Mouse (Mus musculus): ENCODE data around the gene Mutyh. TPM values are rescaled to one million over a fixed set of nuclear protein-coding genes. Genes with fewer than 3 reads are reported as not detected.

Mutyh gene
- total RNA-seq (2015) = 10.7 and 13.3 TPM in 2 replicates
- total RNA-seq (2017) = 5.2 and 8.4 TPM in 2 replicates

DNA sequence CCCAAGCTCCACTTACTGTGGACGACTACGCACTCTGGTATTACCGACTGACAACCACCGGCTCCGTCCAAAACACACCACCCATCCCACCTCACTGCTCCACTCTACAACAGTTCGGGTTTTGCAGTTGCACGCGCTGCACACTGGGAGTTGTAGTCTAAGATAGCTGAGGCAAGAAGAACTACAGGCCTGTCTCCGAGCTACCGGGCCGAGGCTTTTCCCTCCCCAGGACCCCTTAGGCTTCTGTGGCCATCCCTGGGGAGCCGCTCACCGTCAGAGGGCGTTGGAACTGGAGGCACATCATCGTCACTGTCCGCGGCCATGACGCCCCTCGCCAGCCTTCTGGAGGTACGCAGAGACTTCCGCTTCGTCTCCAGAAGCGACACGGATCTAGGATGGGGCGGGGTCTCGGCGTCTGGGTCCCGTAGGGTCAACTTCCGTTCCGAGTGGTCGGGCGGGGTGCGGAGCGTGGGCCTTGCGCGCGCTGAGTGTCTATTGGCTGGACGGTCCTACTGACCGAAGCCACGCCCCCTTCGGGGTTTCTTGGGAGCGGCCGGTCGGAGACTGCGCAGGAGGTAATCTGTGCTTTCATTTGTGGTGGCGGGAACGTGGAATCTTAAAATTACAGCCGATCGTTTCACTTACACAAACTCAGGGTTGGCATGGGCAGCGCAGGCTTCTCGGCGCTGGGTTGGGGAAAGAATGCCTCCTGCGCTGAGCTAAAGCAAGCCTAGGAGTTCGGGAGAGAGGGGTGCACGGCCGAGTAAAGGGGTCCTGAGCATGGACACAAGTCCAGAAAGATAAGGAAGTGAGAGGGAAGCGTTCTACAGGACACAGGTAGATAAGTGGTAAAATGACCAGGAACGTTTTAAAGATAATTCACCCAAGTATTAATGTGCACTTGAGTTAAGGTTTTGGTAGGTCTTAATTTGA lies at the start of gene Mutyh, which contains the start of gene Toe1:
Mutyh (plus strand) TSS at position 527 of the 933 bp plus-strand sequence.
Toe1 (minus strand) TSS at position 444 of the 933 bp plus-strand sequence.
- peak; percentile 96 for ATAC-seq (replicated peaks; ENCODE audit: poor library complexity)

DNA sequence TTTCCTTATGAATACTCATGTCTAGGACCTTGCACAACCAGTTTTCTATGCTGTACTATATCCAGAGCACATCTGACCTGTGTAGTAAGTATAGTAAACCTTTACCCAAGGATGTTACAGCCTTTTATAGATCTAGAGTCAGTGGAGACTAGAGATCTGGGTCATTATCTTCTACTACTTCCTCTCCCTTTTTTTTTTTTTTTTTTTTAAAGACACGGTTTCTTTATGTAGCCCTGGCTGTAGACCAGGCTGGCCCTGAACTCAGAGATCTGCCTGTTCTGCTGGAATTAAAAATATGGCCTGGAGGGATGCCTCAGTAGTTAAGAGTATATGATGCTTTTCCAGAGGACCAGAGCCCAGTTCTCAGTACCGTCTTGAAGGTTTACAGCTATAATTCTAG lies 45.6 kb upstream of the Mutyh start:
- no peak for ATAC-seq (replicated peaks; ENCODE audit: poor library complexity)

DNA sequence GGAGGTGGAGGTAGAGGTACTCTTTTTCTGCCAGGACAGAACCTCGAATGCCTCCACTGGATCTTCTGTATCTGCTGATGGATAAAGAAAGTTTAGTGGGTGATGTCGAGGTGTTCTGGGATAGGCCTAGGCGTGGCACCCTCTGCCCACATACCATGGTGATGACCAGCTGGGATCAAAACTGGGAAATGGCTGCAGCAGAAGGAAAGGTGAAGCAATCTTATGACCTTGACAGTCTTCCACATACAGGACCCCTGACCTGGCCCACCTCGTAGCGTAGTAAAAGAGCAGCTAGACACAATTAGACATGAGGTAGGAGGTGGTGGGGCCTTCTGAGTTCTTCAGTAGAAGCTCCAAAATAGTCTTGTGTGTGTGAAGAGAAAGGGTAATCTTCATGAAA lies 43.5 kb upstream of the Mutyh start:
- ATAC-seq (replicated peaks; ENCODE audit: poor library complexity) = no peak

DNA sequence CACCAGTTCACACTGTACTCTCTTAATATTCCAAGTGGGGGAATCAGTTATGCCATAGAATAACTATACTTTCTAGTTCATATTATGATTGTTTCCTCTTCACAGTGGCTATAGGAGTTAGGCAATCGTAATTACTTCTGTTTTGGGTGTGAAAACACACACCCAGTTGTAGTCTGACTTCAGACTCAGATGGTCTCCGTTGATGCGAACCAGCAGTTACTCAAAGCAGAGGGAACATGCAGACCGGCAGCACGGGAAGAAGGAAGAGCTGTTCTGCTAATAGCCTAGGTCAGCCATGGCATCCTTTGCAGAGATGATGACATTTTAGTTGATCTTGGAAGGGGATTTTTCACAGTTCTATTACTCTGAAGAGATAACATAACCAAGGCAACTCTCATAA lies 39.0 kb upstream of the Mutyh start:
- 0 out of 2 replicates have a peak, but pooled peaks have one; percentile 11 for ATAC-seq (replicated peaks; ENCODE audit: poor library complexity)

DNA sequence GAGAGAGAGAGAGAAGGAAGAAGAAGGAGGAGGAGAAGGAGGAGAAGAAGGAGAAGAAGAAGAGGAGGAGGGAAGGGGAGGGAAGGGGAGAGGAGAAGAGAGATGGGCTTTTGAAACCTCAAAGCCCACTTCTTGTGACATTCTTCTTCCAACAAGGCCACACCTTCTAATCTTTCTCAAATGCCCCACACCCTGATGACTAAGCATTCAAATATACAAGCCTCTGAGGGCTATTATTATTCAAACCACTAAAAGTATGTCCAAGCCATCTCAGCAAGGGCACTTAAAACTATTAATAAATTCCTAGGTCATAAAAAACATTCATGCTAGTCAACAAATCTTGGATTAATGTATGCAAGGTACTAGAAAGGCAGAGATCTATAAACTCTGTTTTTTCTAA lies 38.5 kb upstream of the Mutyh start:
- 0 out of 2 replicates have a peak, but pooled peaks have one; percentile 55 for ATAC-seq (replicated peaks; ENCODE audit: poor library complexity)

DNA sequence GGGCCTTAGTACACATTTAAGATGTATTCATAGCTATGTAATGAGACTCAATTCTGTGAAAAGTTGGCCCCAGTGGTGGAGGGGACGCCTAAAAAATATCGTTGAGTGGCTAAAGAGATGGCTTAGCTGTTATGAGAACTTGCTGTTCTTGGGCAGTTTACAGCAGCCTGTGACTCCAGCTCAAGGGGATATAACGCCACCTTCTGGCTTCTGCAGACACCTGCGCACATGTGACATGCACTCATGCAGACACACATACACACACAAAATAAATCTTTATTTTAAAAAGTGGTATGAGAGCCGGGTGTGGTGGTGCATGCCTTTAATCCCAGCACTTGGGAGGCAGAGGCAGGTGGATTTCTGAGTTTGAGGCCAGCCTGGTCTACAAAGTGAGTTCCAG lies 31.1 kb upstream of the Mutyh start:
- ATAC-seq (replicated peaks; ENCODE audit: poor library complexity) = no peak

DNA sequence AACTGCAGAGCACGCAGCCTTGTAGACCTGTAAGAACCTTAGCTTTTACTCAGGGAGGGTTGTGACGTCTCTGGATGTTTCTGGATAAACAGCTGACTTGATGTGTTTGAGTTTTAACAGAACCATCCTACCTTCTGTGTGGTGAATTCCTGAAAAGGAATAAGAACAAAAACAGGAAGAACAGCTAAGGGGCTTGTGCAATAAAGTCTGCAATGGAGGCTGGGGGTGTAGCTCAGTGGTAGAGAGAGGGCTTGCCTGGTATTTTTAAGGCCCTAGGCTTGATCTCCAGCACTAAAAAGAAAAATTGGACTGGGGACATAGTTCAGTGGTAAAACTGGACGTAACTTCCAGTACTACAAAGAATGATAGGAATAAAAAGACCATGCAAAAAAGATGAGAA lies 30.4 kb upstream of the Mutyh start:
- peak; percentile 67 for ATAC-seq (replicated peaks; ENCODE audit: poor library complexity)

DNA sequence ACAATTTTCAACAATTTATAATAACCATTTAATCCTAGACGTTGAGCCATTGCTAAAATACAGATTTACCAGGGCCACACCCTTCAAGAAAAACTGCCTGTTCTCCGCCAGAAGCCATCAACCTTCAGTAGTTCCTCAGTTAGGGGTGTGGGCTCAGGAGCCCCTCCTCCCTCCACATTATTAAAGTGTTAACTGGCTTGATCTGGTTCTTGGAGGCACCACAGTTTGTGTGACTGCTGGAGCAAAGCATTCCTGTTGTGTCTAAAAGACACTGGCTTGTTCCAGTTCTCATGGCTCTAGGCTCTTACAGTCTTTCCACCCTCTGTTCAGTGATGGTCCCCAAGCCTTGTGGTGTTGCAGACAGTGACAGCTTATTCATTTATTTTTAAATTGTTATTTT lies 27.0 kb upstream of the Mutyh start:
- no peak for ATAC-seq (replicated peaks; ENCODE audit: poor library complexity)

DNA sequence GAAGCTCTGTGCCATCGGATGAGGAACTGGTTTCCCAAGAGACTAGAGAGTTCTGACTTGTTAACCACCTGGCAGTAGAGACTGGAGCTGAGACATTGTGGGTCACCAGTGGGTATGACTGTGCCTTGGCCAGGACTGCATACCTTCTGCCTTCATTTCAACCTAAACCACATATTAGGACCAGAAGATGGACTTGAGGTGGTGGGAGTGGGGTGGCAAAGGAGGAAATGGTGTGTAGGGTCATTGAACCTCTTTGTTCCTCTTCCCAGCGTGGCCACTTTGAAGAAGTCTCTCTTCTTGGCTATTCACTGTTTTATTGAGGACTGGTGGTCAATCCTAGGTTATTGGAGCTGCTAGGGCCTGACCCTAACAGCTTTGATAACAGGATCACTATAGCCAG lies 26.2 kb upstream of the Mutyh start:
- no peak for ATAC-seq (replicated peaks; ENCODE audit: poor library complexity)

DNA sequence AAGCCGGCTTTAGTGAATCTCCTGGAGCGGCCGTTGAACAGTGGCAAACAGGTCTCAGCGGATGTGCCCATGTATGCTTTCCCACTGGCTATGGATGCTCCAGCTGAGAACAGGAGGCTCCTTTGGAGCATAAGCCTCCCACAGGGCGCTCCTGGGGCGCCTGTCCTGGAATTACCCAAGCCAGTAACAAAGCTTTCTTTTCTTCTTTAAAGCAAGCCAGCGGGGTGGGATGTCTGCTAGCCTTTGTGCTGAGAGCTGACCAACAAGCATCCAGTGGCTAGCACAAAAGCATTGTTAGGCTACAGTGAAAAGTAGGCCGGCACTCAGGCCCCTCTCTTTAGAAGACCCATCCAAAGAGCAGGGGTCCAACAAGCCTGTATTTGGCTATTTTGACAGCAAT lies 25.4 kb upstream of the Mutyh start:
- no peak for ATAC-seq (replicated peaks; ENCODE audit: poor library complexity)

DNA sequence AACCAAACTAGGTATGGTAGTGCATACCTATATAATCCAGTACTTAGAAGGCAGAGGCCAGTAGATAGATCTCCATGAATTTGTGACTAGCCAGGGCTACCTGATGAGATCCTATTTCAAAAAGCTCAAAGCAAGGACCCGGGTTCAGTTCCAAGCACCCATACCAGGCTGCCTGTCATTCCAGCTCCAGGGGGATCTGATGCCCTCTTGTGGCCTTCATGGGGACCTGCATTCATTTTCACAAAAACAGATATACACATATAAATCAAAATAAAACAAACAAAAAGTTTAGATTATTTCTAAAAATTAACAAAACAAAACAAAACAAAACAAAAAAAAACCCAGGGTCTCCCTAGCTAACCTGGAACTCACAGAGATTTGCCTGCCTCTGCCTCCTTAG lies 20.9 kb upstream of the Mutyh start:
- ATAC-seq (replicated peaks; ENCODE audit: poor library complexity) = no peak

DNA sequence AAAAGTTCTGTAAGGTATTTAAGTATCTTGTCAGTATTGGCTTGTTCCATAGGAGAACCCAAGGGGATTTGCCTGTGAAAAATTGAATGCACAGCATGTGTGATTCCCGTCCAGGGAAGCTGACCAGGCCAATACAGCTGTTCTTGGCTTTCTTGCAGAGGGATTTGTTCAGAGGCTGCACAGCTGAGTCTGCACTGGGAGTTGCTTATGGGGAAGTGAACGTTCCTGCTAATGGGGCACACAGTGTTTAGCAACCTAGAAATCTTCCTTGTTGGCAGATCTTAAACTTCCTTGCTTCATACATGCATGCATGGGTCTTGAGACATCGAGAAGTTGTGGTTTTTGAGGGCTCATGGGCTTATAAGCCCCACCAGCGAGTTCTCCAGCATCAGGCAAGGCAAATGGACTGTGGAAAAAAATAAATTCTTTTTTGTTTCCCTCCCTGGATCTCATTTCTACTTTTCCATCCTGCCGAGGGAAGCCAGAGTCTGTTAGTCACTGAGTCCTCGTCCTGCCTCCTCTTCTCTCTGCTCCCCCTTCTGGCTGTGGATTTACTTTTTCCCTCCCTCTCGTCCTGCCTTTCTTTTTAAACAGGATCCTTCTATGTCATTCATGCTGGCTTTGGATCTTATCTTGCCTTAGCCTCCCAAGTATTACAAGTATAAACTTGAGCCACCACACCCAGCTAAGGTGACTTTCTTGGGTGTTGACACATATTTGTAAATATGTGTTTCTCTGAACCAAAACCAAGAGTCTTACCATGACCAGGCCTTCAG lies 19.4 kb upstream of the Mutyh start:
- ATAC-seq (replicated peaks; ENCODE audit: poor library complexity) = peak; percentile 92

DNA sequence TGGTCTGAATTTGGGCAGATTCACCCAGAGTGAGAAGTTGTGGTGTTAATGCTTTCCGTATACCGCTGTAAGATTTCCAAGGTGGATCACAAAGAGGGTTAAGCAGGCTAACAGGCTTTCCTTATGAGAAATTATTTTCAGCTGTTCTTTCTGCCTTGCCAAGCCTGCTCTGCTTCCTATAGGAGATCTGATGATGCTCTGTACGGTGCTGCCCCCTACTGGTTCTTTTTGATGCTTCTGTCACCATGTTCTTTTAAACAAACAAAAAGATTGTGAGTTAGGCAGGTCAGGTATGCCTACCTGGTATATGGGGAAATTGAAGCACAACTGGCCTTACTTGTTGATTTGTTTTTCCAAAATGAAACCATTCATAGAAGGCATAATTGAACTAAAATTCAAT lies 18.6 kb upstream of the Mutyh start:
- ATAC-seq (replicated peaks; ENCODE audit: poor library complexity) = peak; percentile 78

DNA sequence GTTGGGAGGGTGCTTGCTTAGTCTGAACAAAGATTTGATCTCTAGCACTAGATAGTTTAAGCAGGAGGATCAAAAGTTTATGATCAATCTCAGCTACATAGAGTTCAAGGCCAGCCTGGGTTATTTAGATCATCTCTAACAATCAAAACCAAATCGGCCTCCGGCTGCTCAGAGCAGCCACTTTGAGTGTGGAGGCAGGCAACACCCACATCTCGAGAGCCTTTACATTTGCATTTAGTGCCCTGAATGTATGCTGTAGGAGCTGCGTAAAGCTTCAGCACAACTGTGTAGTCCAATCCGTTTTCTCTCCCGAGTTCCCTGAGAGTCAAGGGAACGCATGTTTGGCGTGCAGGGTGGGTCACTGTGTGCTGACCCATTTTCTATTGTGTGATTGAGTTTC lies 15.1 kb upstream of the Mutyh start:
- ATAC-seq (replicated peaks; ENCODE audit: poor library complexity) = no peak

DNA sequence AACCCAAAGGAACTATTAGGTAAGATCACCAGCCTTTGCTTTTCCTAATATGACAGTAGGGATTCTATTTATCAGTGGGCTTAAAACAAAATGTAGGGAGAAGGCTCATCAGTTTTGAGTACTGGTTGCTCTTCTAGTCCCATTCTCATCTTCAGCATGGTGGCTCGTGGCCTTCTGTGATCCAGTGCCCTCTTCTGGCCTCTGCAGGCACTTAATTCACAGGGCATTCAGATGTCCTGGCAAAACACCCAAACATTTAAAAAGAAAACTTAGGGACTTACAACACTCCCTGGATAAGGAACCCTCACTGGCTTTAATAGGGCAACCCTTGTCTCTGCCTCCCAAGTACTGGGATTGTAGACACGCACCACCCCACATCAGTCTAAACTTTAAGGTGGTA lies 13.2 kb upstream of the Mutyh start:
- peak; percentile 34; the same call in 1 of the 2 replicates for ATAC-seq (replicated peaks; ENCODE audit: poor library complexity)

DNA sequence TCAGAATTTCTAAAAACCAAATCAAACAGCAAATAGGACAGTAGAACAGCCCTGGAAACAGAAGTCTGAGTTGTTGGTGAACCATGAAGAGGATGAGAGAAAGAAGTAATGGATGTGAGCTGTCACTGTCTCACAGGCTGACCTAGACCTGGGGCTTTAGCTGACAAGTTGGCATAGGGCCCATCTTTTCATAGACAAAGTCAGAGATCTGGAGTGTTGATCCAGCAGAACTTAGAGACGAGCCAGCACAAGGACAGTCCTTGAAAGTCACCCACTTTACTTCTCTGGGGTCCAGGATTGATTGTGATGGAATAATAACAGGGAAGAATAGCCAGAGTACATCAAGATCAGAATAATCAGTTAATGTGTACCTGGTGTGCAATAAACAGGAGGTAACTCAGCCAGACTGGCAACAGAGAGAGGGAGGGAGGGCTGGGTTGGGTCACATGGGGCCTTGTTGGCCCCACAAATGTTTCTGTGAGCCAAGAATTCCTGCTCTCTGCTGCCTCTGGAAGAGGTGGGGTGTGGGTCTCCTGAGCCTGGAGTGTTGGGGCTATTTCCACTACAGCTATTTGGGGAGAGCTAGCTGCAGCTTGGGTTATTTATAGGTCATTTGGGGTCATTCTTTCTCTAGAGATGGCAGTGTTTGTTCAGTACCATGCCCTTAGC lies 10.9 kb upstream of the Mutyh start:
- no peak for ATAC-seq (replicated peaks; ENCODE audit: poor library complexity)

DNA sequence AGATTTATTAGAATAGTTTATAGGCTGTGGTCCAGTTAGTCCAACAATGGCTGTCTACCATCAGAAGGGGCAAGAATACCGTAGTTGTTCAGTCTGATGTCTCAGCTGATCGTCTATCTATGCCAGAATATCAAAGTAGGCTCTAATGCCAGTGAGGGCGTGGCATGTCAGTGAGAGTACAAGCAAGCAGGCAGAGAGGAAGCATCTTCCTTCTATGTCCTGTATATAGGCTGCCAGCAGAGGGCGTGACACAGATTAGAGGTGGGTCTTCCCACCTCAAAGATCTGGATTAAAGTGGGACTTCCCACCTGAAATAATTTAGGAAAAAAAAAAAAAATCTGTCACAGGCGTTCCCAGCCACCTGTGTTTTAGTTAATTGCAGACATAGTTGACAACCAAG lies 7.6 kb upstream of the Mutyh start:
- peak; percentile 96 for ATAC-seq (replicated peaks; ENCODE audit: poor library complexity)

DNA sequence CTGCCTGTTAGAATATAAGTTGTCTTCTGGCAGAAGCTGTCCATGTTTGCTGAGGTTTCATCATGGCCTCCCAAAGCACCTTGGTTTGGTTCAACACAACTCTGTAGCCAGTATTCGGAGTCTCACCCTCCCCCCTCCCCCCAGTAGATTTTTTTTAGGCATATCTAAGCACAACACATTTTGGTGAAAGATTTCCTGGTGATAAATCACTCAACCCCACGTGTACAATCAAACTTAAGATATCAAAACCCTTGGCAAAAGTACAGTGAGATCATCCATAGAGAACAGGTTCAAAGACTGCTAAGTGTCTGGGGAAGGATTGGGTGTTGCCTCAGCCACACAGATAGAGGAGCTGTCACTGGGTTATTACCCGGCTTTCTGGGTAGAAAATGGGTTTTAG lies 3.5 kb downstream of the Mutyh start:
- no peak for ATAC-seq (replicated peaks; ENCODE audit: poor library complexity)

DNA sequence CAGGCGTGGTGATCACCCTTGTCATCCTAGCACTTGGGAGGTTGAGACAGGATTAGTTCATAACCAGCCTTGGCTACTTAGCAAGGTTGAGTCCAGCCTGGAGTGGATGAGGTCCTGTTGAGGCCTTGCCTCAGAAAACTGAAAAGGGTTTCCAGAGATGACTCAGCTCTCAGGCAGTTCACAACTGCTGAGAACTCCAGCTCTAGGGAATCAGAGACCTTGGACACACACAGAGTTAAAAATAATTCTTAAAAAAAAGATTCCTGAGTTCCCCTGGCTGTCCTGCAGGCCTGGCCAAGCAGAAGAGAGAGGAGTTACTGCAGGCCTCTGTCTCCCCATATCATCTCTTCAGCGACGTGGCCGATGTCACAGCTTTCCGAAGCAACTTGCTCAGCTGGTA lies 7.8 kb downstream of the Mutyh start:
- ATAC-seq (replicated peaks; ENCODE audit: poor library complexity) = no peak

DNA sequence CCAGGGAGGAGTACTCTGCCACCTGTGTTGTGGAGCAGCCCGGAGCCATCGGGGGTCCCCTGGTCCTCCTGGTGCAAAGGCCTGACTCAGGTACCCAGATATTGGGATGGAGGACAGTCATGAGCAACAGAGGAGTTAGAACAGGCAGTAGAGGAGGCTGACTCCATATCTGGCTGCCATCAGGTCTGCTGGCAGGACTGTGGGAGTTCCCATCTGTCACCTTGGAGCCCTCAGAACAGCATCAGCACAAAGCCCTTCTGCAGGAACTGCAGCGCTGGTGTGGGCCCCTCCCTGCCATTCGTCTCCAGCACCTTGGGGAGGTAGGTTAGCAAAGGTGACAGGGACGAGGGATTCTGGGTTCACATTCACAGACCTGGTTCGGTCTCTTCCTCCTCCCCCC lies 10.0 kb downstream of the Mutyh start:
- no peak for ATAC-seq (replicated peaks; ENCODE audit: poor library complexity)

All from megakaryocyte progenitor cell, adult 5-6 weeks (primary cell).